Mouse (Mus musculus): ENCODE measurements at regions not wholly inside any gene's neighbourhood (a gene's known extent, or its start where the extent isn't known, plus 50 kb on each side); places are given as distances from the start of the nearest gene placed in this dataset.
"Not testable (repeated sequence)": the region's sequence is repeated elsewhere in the genome, so short reads cannot be mapped to it uniquely, and the experiment has no call there.

DNA sequence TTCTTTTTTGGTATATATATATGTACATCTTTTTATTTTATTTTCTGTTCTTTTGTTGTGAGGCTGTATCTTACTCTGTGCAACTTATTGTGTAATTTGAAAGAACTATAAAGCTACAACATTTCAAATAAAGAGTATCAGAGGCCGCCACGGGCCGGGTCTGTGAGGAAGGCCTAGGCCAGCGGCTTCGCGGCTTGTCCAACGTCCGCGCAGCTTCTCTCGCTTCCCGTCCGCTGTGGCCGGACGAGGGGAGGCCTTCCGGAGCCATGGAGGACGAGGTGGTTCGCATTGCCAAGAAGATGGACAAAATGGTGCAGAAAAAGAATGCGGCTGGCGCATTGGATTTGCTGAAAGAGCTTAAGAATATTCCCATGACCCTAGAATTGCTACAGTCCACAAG, 167.4 kb downstream of the Kif21a start:
- DNase-seq (ENCODE audit: low read depth), result not testable (repeated sequence)

DNA sequence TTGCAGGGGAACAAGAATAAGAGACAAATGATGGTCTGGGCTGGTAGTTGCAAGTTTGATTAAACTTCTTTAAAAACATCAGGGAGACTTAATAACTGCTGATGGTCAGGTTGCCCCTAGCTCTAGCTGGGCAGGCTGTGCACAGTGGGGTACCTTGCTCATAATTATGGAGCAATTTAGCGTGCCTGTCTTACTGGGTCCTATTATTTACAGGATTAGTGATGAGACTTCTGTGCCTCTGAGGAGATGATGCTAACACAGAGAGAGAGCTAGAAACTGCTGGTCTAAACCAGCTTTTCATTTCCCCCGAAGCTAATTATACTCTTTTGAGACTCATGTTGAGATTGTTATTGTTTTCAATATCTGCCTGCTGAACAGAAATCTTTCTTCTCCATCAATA, 180.3 kb downstream of the Kif21a start:
- DNase-seq (ENCODE audit: low read depth), result no peak

DNA sequence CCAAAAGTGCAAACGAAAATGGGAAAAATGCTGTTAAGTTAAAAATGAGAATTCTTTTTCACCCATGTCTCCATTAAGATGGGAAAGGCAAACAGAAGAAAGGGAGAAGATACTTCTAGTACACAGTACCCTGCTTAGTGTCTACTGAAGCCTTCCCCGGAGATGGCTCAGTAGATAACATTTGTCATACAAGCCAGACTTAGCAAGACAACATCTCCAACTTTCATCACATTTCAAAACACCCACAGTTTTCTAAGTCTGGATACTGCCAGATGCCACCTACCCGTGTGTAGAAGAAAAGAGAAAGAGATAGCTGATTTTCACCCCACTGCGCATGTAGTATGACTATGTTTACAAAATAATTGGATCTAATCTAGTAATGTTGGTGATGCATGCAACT, 174.5 kb upstream of the Cpne8 start:
- not testable (repeated sequence) for DNase-seq (ENCODE audit: low read depth)

DNA sequence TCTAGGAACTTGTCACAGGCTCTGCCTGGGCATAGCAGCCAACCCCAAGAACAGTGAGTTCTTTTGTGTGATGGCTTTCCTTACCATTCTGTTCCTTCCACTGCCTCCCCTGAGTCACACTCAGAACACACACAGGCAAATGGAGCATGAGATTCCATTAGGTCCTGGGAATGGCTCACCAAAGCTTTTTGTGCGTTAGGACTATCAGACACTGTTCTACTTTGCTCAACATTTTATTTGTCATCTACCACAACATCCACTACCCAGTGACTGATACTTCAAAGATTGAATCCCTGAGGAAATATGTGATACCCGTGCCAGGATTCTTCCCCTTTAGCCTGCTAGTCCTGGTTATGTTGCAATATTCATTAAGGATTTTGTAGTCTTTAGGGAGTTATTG, 172.8 kb upstream of the Cpne8 start:
- DNase-seq (ENCODE audit: low read depth), result no peak

DNA sequence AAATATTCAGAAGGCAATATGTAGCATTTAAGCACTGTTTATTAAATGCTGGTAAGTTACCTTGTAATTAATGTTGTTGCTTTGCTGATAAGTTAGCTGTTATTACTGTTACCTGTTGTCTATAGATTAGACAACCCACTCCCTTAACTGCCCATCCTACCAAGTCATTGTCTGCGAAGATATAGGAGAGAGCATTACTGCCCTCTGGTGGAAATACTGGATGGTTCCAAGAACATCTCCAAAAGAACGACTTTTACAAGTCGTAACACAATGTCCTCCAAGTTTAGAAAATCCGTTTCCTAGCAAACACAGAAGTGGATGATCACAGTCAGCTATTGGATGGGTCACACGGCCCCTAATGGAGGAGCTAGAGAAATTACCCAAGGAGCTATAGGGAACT, 162.2 kb upstream of the Cpne8 start:
- peak; percentile 26 for DNase-seq (ENCODE audit: low read depth)

DNA sequence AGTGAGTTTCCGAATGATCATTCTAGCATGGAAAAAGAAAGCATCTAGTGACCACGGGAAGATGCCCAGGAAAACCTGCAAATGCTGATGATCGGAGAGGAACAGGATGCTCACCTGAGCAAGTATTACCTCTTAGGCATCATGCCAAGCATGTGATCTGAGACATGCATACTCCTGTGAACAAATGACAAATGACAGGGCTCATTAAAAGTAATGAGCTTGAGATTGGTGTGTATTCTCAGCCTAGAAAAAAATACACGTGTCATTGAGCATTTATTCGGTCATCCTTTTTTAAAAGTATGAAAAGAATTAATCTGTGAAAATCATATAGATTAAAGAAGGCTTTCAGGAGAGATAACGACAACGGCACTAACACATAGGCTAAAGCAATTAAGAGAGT, 156.4 kb upstream of the Cpne8 start:
- DNase-seq (ENCODE audit: low read depth), result no peak

DNA sequence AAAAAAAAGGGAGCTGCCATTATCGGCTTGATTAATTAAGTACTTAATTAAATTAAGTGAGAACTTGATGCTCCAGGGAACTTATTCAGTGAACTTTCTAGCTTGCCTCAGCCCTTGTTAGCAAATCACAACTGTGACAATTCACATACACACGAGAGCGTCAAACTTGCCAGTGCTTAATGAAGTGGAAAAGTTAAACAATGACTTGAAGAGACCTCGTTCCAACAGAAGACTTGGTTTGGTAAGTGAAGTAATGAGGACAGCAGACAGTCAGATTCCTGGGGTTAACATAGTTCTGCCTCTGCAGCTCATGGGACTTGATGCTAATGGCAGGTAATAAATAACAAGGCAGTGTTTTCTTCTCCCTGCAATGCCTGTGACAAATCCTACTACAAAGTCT, 148.6 kb upstream of the Cpne8 start:
- DNase-seq (ENCODE audit: low read depth), result no peak

DNA sequence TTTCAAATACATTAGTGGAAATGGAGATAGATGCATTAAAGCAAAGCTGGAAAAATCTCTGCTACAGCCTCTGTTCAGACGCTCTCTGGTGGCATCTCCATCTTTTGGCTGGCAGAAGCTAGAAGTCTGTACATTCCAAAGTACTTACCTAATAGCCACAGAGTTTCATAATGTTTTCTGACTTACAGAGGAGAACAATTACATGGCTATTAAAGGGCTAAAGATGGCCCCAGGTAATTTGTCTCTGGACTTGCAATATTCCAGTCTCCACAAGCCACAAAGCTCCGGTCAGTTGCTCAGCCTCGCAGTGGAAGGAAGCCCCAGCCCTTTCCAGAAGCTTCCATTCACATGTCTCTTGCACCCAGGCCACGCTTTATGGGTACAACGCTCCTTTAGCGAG, 143.1 kb upstream of the Cpne8 start:
- no peak for DNase-seq (ENCODE audit: low read depth)

DNA sequence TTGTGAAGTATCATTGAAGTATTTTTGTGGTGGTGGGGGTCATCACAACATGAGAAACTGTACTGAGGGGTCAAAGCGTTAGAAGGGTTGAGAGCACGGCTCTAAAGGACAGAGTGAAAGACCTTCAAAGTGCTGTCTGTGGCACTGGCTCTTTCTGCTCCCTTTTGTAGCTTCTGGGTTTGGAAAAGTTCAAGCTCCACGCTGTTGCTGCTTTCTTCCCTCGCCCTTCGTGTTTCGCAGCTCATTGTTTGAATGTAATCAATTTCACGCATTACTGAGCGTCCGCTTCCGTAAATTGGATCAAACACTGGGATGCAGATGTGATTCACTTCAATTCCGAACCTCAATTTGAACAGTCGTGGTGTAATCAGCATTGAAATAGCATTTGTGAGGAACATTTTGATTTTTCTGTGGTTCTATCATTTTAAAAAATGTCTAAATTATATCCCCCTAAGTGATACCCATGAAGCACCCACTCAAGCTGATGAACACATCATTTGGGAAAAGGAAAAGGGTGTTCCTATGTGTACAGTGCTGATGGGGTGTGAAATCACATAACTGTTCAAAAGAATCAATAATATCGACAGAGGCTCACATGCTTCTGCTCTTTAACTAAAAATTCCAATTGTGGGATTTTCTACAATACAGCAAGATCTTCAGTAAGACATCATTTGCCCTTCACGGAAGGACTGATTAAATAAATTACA, 140.9 kb upstream of the Cpne8 start:
- no peak for DNase-seq (ENCODE audit: low read depth)

DNA sequence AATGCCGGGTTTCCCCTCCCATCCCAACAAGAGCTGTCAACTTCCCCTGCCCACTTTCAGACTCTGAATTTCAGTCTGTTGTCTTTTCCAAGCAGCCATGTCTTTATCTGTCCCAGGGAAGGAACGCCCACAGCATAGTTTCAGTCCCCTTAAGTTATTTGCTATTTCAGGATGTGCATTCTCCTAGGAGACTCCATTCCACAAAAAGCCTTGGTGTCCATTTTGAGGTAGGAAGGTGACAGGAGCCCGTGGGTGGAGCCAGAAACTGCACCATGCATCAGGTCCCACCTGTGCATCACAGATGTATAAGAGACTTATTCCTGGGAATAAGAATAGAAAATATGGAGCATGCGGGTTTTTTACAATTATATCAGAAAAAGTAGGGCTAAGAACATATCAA, 138.9 kb upstream of the Cpne8 start:
- no peak for DNase-seq (ENCODE audit: low read depth)

DNA sequence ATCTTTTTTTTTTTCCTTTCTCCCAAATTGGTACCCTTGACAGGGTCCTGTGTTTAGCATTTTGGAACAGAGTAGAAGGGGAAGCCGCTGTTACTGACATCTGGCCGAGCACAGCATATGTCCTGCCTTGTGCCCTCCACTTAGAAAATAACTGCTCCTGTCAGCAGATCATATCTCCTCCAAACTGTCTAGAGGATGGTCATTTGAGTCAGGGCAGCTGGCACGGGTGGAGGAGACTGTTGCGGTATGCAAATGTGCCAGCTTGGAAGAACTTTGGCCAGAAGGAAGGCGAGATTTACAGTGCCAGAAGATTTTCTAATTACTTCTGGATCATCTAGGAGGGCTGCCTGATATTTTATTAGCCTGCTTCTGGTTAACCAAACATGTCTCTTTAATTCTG, 134.7 kb upstream of the Cpne8 start:
- DNase-seq (ENCODE audit: low read depth), result no peak

DNA sequence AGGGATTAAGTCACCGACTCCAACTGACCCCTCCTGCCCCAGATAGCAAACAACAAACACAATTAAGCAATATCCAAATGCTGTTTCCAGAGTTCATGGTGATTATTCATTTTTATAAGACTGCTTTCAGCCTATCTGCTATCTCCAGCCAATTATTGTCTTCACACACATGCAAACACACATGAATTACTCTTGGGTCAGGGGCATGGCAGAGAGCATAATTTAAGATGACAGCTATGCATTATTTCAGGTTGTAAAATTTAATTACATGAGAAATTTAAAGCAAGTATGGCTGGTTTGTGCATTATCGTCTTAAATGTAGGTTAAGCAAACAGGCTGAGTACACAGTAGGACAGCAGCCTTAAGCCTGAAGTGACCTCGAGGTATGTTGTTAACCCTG, 131.1 kb upstream of the Cpne8 start:
- DNase-seq (ENCODE audit: low read depth), result no peak

DNA sequence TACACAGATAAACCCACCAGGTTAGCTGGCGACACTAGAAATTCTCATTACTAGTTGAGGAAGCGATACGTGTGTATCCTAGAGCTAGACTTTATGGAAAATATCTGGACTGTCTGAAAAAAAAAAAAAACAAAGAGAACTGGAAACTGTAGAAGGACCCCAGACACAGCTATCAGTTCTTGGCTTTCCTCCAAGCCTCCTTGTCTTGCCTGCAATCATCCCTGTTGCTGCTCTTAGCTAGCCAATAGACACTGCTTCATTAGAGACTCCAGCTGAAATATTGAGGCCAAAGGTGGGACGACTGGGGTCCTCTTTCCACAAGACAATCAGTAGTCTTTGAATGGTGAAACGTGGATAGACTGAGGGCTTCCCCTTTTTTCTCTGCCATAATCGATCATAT, 129.0 kb upstream of the Cpne8 start:
- no peak for DNase-seq (ENCODE audit: low read depth)

DNA sequence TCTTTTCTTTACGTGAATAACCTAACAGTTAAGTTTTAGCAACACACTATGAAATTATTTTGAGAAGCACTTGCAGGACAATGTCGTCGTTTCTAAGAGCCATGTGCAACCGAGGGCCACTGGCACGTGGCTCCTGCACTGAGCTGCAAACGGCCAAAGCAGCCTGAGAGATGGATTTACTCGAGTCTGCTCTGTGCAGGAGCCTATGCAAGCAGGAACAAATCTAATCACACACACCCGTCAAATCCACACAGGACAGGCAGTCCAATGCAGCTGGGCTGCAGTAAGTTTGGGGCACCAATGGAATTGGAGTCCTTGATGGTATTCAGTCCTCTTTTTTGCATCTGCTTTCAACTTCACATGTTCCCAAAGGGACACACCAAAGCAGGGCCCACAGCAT, 118.8 kb upstream of the Cpne8 start:
- no peak for DNase-seq (ENCODE audit: low read depth)

DNA sequence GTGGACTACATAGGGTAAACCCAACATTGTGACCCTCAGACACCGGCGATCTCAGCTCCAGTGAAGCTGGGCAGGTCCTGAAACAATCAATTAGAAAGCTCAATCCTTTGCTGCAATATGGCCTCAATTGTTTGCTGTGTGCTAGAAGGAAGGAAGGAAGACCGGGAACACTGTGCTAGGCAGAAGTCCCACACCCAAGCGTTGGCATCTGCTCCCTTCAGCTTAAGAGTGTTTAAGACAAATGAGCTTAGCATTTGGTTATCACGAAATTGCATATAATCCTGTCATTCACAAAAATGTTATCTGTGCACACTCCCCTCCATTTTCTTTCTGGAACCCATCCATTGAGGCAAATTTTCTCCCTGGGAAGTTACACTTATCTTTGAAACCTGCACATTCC, 110.7 kb upstream of the Cpne8 start:
- DNase-seq (ENCODE audit: low read depth), result no peak

DNA sequence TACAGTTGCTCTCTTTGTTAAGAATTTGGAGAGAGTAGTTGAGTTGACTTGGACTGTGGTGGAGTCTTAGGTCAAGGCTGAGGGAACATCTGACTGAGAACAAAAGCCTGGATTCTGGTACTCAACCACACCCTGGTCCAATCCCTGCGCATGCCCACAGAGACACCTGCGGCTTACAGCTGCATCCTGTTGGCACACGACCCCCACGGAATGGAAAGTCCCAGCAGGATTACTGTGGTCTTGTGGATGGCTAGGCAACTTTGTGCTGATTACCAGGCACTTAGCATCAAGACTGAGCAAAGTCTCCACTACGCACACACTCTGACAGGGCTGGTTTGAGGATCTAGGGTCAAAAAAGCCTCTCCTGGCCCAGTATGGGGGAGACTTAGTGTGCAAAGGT, 105.5 kb upstream of the Cpne8 start:
- no peak for DNase-seq (ENCODE audit: low read depth)

DNA sequence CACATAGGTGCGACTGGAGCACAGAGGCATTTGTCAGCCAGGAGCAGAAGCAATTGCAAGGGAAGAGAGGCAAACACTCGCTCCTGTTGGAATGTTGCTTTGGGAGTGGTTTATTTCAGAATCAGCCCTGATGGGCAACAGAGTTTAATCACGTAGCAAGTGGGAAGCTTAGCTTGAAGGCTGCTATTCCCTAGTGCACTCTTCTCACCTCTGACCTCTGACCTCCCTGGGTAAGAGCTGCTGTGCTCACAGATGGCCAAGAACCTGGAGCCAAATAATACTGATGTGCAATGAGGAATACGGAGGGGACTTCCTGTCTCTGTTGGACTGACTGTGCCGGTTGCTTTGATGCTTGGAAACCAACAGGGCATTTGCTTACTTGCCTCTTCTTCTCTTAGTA, 88.3 kb upstream of the Cpne8 start:
- no peak for DNase-seq (ENCODE audit: low read depth)

DNA sequence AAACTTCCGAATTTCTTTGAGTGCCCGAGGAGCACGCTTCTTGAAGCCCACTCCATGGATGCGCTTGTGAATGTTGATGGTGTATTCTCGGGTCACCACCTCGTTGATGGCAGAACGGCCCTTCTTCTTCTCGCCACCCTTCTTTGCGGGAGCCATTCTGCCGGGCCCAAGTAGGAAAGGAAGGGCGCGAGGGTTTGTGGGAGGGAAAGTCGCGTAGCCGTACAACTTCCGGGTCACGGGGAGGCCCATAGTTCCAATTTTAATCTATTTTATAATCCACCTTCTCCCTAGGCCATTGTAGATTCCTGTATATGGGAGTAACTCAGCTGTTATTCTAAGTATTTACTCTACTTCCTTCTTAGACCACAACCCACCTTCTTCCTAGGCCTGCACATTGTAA, 85.3 kb upstream of the Cpne8 start:
- not testable (repeated sequence) for DNase-seq (ENCODE audit: low read depth)

DNA sequence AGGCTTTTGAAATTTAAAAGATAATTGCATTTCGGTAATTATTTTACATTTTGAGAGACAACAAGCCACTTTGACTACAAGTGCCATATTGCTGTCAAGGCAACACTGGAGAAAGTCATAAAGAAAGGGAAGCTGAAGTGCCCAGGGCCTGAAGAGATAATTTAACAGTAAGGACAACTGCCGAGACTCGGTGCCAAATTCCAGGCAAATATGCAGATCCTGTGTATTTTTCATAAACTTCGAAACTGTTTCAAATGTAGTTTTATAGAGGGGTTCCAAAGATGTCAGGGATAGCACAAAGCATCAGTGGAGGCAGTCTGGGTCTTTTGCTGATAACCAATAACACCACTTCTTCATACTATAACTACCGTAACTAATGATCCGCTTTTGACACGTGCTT, 54.7 kb upstream of the Cpne8 start:
- DNase-seq (ENCODE audit: low read depth), result no peak

Data from 416B (cell line).